Mouse (Mus musculus) thymus, postnatal 14 days (tissue): Measurements from ENCODE around the gene Med12l.

ENCODE experiments used
- DNase-seq: peaks from one replicate; pipeline ENCODE4 v3.0.0; 2021

Med12l gene

DNA sequence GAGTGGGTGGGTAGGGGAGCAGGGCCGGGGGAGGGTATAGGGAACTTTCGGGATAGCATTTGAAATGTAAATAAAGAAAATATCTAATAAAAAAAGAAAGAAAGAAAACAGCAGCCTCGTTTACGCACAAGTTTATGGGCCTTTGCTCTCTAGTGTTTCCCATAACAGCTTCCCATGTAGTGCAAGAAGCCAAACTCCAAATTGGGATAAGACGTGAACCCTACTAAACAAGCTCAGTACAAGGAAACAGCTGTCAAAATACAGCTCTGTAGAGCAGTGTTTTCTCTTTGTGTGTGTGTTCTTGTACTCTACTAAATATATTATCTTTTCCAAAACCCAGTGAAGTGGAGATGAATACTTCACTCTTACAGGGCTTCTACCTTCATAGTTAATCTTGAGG lies 139.6 kb downstream of the Med12l start:
- no peak for DNase-seq

DNA sequence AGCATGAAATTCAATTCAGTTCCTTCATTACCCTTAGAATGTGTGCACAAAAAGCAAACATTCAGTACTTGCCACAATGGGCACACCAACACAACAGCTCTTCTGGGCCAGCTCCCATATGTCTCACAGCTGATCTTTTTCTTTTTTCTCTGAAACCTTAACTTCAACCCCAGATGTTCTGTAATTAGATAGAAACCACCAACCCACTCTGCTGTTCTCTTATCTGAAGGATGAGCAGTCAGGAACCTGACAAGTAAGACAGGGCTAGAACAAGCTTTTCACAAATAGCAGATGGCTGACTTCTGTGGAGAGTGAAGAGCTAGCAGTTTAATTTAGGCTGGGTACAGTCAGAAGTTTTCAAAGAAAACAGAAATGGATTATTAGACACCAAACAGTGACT lies 144.0 kb downstream of the Med12l start:
- DNase-seq, result no peak

GRCm38 (mm10) chr3:59150624-59151023 lies 145.0 kb downstream of the Med12l start:
- DNase-seq, result no peak

DNA sequence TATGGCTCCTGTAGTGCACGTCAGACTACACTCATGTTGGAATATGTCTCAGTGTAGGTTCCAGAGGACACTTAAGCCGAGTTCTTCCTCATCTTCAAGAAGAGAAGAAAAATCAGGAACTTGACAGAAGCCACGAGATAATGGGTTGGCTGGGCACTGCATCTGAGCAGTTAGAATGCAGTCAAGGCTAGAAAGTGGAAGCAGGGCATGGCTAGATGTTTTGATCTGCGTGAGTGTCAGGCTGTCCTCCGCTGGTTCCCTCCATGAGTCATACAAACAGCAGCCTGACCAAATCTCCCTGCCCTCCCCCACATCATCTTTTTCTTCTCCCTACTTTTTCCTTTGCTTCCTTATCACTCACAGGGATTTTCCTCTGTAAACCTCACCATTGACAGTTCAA lies 147.8 kb downstream of the Med12l start, which contains the start of gene P2ry14:
TSS of gene P2ry14 (minus strand) at position 195 of the 400 bp plus-strand sequence.
- DNase-seq, result no peak

- no peak for DNase-seq
Measured at GRCm38 (mm10) chr3:59154888-59155287, 149.3 kb downstream of the Med12l start.

DNA sequence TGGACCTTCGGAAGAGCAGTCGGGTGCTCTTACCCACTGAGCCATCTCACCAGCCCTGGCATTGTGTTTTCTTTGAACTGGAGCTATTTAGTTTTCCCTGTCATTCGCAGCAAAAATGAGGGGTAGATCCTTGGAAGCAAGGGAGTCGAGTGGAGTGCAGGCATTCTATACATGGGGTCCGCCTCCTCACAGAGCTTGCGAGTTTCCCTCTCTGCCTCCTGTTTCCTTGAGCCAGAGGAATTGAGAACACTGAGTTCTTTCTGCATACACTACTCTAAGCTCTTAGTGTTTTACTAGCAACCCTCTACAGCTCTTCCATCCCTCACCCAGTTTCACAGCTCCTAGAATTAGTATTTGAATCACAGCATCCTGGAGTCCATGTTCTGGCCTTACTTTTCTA lies 149.8 kb downstream of the Med12l start:
- DNase-seq, result no peak

DNA sequence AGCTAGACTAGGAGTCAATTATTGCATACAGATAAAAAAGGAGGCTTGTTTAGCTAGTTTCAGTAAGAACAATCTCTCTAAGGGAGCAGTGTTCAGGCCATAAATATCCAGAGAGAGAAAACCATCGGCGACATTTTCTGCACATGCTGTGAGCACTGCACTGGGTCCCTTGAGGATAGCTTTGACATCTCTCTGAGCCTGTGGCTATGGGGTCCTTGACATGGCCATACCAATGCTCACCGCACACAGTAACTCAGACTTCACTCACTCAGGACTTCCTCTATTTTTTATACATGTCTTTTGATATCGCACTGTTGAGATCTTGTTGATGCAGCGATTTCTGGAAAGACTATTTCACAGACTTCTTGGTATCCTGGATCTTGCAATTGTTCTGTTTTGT lies 151.4 kb downstream of the Med12l start:
- DNase-seq, result no peak

GRCm38 (mm10) chr3:59160465-59160864 lies 154.8 kb downstream of the Med12l start:
- no peak for DNase-seq

DNA sequence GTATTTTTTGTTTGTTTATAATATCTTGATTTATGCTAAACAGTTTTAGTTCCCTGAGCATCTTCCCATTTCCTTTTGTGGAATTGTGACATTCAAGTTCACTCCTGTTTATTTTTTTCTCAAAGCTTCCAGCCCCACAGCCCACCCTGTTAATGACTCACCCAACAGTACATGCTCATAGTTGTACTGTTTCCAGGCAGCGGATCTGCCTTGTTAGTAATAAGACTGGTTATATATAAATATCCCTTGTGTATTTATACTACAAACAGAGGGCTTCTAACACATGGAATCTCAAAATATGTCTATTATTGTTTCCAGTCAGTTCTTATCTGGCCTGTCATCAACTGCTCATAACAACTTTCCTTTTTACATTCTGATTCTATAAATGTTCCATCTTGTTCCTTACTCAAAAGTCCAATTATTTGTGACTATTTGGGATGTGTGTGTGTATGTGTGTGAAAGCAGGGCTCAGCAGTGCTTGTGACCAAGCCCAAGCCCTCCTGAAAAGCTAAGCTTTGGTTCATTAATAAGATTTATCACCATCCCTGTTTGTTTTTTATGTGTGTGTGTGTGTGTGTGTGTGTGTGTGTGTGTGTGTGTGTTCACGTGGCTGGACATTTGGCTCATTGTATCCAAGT lies 161.9 kb downstream of the Med12l start:
- no peak for DNase-seq

GRCm38 (mm10) chr3:59168476-59168875 lies 162.9 kb downstream of the Med12l start:
- peak; percentile 33 for DNase-seq

GRCm38 (mm10) chr3:59169215-59169614 lies 163.6 kb downstream of the Med12l start:
- DNase-seq, result no peak

- DNase-seq, result no peak
Measured at GRCm38 (mm10) chr3:59169921-59170627, 164.4 kb downstream of the Med12l start.

DNA sequence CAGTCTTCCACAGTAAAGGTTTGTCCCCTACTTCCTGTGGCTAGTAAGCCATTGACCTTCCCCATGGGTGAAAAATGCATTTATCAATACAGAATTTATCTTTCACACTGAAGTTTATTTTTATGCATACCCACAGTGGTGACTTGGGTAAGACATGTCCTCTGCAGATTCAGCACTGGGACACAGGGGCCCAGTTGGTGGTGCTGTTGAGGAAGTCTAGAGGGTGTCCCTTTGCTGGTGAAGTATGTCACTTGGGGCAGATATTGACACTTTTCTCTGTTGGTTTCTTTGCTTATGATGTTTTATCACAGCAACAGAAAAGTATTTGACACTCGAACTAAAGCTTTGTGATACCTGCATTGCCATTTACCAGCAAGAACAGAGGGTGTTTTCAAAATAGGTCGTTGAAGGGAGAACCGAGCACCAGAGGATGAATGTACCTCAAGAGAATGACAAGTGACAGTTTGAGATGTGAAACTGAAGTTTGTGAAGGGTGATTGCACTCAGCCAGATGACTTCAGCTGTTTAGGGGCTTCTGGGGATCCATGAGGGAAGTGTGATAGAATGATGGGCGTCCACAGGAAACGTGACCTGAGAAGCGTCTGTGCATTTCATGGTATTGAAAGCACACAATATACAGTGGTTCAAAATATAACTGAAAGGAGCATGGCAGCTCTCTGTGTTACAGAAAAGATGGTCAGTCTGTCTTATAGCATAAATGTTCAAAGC lies 169.0 kb downstream of the Med12l start:
- peak; percentile 56 for DNase-seq

GRCm38 (mm10) chr3:59175234-59175633 lies 169.6 kb downstream of the Med12l start:
- DNase-seq, result peak; percentile 77

DNA sequence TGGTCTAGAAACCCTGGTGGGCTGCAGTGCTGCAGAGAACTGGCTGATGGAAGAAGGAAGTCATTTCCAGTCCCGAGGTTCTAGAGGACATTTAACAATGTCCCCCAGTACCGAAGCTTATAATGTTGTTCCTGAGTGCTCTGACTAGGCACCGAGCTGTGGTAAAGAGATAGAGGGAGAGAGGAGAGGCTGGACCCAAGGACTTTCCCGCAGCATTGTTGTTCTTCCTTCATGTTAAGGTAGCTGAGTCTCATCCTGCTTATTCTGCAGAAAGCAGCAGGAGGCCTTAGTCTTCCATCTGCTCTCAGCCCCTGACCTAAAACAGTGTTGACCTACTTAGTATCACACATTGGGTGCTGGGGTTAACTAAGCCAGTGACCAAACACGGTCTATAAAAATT lies 171.2 kb downstream of the Med12l start:
- no peak for DNase-seq

- DNase-seq, result no peak
Measured at GRCm38 (mm10) chr3:59181134-59181533, 175.5 kb downstream of the Med12l start.

DNA sequence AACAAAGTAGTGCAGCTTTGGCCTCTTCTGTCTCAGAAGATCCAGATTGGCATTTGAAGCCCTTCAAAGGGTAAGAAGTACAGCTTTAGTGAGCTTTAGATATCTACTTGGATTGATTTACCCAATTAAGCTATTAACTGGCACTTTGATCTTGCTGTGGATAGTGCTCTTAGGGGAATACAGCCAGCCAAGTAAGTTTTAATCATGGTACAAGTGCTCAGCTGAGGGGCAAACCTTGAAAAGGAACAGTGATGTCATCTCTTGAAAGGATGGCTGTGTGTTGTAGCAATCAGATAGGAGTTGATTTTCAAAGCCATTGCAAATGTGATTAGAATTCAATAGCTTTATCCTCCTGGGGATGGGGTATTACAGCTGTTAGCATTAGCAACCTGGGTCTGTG lies 176.5 kb downstream of the Med12l start:
- no peak for DNase-seq

GRCm38 (mm10) chr3:59185662-59186061 lies 180.0 kb downstream of the Med12l start:
- no peak for DNase-seq

DNA sequence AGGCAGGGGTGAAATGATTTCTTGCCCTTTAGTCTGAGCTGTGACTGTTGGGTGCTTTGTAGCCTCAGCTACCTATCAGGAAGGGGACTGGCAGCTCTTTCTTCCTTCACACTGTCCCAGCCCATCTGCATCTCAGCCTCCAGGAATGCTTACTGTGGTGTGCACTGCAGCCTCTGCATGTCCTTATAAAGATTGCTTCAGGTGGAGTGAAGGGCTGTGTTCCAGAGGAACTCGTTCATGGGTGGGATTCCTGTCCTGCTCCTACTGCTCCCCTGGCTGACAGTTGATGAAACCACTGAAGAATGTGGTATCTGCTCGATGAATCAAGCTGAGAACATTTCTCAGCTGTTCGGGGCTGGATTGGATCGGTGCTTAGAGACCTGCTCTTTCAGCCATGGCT lies 181.7 kb downstream of the Med12l start:
- no peak for DNase-seq

DNA sequence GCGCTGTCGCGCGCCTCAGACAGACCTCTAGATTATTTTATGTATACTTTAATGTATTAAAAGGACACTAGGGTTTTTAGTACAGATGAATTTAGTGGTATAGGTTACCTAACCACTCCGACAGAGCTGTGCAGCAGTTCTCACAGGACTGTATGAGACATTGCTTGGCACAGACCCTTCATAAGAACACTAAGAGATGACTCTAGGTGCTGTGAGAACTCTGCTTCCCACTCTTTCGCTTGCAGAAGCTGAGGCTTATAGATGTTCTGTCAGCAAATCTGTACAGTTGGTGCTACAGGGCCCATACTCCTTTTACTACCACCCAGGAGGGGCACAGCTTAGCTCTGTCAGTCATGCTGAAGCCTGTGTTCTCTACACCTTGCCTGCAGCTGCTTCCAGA lies 186.0 kb downstream of the Med12l start:
- DNase-seq, result no peak

GRCm38 (mm10) chr3:59194099-59194498 lies 188.5 kb downstream of the Med12l start:
- no peak for DNase-seq

DNA sequence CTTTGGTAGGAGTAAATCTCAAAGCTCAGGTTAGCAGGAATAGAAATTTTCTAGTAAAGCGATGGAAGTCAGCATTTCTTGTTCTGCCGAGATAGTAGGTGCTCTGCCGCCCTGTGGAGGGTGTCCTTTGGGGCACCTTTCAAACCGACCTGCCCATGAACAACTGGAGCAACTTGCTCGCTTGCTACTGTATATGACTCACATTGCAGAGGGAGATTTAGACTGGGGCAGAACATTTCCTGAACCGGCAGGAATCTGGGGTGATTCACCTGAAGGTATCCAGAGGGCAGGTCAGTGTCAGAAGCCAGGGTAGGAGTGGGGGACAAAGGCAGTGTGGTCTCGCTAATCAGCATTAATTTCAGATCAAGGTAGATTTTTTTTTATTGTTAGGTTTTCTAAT lies 189.3 kb downstream of the Med12l start, which contains the start of gene Gpr87:
TSS of gene Gpr87 (minus strand) at position 167 of the 400 bp plus-strand sequence.
- DNase-seq, result no peak

DNA sequence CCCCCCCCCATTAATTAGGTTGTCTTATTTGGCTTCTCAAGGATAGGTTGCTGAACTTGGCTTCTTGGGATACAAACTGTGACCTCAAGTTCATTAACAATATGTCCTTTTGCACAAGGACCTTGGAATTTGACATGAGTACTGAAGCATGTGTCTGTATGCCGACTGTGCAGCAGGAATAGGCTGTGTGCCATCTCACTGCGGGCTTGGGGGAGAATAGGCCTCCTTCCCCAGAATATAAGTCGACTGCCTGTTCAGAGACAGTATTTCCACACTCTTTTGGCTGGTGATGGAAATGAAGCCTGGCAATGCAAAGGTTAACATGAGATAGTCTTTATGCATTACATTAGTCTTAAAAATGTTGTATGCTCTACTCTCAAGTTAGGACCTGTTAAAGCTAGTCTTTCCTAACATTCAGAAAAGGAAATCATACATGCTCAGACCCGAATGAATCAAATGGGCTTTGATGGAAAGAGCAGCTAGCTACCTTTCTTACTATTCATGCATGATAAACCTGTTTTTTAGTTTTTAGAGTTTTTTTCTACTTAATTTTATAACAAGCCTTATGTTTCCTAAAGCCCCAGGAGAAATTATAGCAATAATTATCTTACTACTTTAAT lies 191.8 kb downstream of the Med12l start:
- DNase-seq, result no peak
